Mouse (Mus musculus) liver, embryonic 16.5 days (tissue): Measurements from ENCODE around the gene Atp6v0d1. TPM values are rescaled to one million over a fixed set of nuclear protein-coding genes. Genes with fewer than 3 reads are reported as not detected.
A peak's percentile ranks its signal among the peaks of the same experiment; 100 is the strongest.

Source experiments
- ATAC-seq: fragments of 200-750 bp; cut with Nextera tagmentation; 2 replicates; pipeline ENCODE4 v1.8.0; 2017; ENCODE audit warnings: low read depth, mild to moderate bottlenecking, moderate number of reproducible peaks, moderate library complexity
- H3K27ac ChIP-seq: fragments of 300-500 bp; sonication (generic); 2 replicates; pipeline ENCODE4 v1.5.1; 2014; ENCODE audit warnings: mild to moderate bottlenecking, low read length
- H3K27me3 ChIP-seq: fragments of 300-500 bp; sonication (generic); 2 replicates; pipeline ENCODE4 v1.6.1; 2014; ENCODE audit warnings: low read depth, low read length, mixed read lengths; ENCODE audit not compliant: control insufficient read depth, insufficient read depth
- H3K36me3 ChIP-seq: fragments of 300-500 bp; sonication (generic); 2 replicates; pipeline ENCODE4 v1.6.1; 2014; ENCODE audit warnings: mild to moderate bottlenecking; ENCODE audit not compliant: control insufficient read depth, insufficient read depth
- H3K4me1 ChIP-seq: fragments of 300-500 bp; sonication (generic); 2 replicates; pipeline ENCODE4 v1.6.1; 2014; ENCODE audit warnings: low read depth, low read length, mixed read lengths; ENCODE audit not compliant: control insufficient read depth
- H3K4me2 ChIP-seq: fragments of 300-500 bp; sonication (generic); 2 replicates; pipeline ENCODE4 v1.6.1; 2014; ENCODE audit warnings: low read depth, low read length, mixed read lengths
- H3K4me3 ChIP-seq: fragments of 300-500 bp; sonication (generic); 2 replicates; pipeline ENCODE4 v1.5.1; 2014; ENCODE audit warnings: low read depth, mild to moderate bottlenecking, low read length
- H3K9ac ChIP-seq: fragments of 300-500 bp; sonication (generic); 2 replicates; pipeline ENCODE4 v1.6.1; 2014; ENCODE audit warnings: low read depth, low read length
- H3K9me3 ChIP-seq: fragments of 300-500 bp; sonication (generic); replicated peaks from 2 replicates; pipeline ENCODE4 v1.6.1; 2016; ENCODE audit warnings: low read length; ENCODE audit not compliant: control insufficient read depth
- WGBS: fragments of 180-500 bp; shearing (Covaris S2); extraction: QIAGEN DNeasy Blood & Tissue Kit; methylation state at CpG from one replicate; pipeline ENCODE4 v1.1.7; 2014; ENCODE audit not compliant: insufficient replicate concordance; 5-methylcytosine and 5-hydroxymethylcytosine counted together
- polyA plus RNA-seq: library from polyadenylated mRNA; unstranded; fragments of >200 nt; fragmentation: Nextera tagmentation; extraction: Ambion mirVana; gene quantifications from 2 replicates; pipeline ENCODE4 v1.2.1, GENCODE M21; 2015

Atp6v0d1 gene
- polyA plus RNA-seq = 51.0 and 54.0 TPM in 2 replicates

DNA sequence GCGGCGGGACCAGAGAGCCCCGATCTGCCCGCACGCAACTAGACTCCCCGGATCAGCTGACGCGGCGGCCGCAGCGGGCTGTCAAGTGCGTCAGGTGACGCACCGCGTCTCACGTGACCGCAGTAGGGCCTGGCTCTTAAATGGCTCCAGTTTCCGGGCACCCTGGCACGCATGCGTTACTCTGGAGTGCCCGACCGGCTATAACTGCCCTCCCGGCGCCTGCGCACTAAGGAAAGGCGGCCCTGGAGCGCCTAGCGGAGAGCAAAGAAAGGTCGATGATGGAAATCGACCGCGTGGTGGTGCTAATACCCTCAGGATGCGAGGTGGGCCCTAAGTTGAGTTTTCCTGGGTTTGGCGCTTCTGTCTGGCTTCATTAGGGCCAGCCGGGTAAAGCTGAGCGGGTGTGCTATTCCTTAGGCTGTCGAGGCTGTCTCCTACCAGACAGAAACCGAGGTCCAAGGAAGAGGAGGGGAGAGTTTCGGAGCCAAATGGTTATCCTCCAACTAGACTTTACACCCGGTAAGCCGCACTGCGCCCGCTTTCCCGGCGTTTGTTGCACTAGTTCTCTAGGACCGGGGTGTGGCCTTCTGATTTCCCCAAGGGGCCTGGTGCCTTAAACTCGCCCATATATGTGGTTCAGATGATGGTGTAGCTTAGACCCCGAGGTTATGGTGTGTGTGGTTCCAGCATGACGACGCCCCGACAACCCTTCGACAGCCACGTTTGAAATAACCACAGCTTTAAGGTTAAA is at the start of gene Atp6v0d1:
Gene Atp6v0d1, minus strand, starts transcription at position 96 of the 751 bp plus-strand sequence.
- 2% methylated on average over 53 of the region's 53 CpGs for WGBS
- Histone ChIP-seq H3K4me3 (peak within 1 kb of the TSS; percentile 94), H3K9ac (peak within 1 kb of the TSS; percentile 97), H3K27me3 (no peaks in the 10 kb centered on the region), H3K4me1 (peaks cover 22% of the 10 kb centered on the region), H3K4me2 (peak within 1 kb of the TSS; percentile 94), H3K9me3 (no peaks in the 10 kb centered on the region), H3K36me3 (no peaks in the 10 kb centered on the region), H3K27ac (peak within 1 kb of the TSS; percentile 89)
- peak; percentile 99 for ATAC-seq

DNA sequence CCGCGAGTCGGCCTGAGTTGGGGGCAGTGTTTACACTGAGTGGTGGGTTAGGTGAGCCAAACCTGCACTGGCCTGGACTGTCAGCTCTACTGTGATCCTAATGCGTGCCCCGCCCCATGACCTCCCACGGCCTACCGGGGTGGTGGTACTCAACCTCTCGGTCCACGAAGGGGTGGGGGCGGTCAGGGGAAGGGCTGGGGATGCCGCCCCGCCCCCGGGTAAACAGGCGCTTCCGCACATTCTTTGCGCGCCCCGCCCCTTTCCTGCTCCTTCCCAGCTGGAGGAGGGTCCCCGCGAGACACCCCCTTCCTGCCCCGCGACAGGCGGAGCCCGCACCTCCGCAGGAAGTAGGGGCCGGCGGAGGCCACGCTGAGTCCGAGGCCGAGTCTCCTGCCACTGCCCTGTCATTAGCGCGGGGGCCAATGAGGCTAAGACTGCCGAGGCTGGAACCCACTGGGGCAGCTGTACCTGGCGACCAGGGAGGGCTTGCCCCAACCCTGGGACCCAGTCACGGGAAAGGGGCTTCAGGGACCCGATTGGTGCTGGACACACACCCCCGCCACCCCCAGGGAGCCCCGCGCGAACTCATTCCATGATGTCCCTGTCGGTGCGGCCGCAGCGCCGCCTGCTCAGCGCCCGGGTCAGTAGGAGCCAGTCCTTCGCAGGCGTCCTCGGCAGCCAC is 48.1 kb upstream of the Atp6v0d1 start:
- Histone ChIP-seq H3K9ac (peak overlapping the region; percentile 29; the same call in 1 of the 2 replicates), H3K9me3 (no peaks in the 10 kb centered on the region), H3K27me3 (peaks cover 8% of the 10 kb centered on the region), H3K4me2 (peak overlapping the region; percentile 67), H3K27ac (no peak overlapping the region), H3K4me1 (peaks cover 37% of the 10 kb centered on the region), H3K4me3 (peak overlapping the region; percentile 48), H3K36me3 (peaks cover 4% of the 10 kb centered on the region)
- WGBS = 18% methylated on average over 50 of the region's 50 CpGs
- ATAC-seq = peak; percentile 20; the same call in 1 of the 2 replicates

DNA sequence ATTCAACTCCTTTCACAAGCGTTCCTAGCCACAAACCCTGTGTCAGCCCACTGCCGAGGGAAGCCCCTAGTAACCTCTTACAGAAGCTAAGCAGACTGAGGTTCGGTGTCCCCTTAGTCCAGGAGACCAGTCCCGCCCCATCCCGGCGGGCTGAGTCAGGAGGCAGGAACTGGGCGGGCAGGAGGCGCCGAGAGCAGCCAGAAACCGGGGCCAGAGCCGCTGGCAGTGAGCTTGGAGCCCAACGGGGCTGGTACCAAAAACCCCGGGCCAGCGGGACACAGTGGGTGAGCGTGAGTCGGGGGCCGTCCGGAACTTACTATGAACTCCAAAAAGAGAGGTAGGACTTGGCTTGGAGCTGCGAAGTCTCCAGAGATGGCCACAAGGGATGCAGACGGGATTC is 47.2 kb upstream of the Atp6v0d1 start:
- 4% methylated on average over 20 of the region's 20 CpGs for WGBS

DNA sequence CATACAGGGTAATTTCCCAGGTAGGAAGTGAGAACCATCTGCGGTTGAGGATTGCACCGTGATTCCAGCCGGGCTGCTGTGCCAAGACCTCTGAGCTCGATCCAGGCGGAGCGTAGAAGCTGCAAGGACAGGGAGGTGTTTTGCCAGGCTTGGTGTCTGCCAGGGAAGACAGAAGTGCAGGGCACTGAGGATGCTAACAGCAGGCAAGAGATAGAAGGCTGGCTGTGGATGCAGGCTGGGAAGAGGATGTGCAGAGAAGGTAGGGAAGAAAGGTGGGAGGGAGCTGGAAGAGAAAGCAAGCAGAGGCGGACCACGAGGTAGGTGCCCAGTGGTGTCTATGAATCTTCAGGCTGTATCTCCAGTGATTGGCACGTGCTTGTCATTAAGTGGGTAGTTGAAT is 46.0 kb upstream of the Atp6v0d1 start:
- H3K4me2 ChIP-seq = no peak overlapping the region
- H3K9me3 ChIP-seq = no peaks in the 10 kb centered on the region
- H3K4me3 ChIP-seq = no peak overlapping the region
- peaks cover 57% of the 10 kb centered on the region for H3K4me1 ChIP-seq
- no peak overlapping the region for H3K9ac ChIP-seq
- no peak overlapping the region for H3K27ac ChIP-seq
- peaks cover 8% of the 10 kb centered on the region for H3K27me3 ChIP-seq
- H3K36me3 ChIP-seq = no peaks in the 10 kb centered on the region; the same call in 1 of the 2 replicates
- WGBS = 81% methylated on average over 9 of the region's 9 CpGs
- no peak for ATAC-seq

More for the DNA sequence above, 47.2 kb upstream of the Atp6v0d1 start:
- Histone ChIP-seq H3K4me2 (peak overlapping the region; percentile 67), H3K9me3 (no peaks in the 10 kb centered on the region), H3K27me3 (peaks cover 8% of the 10 kb centered on the region), H3K27ac (no peak overlapping the region), H3K9ac (no peak overlapping the region), H3K36me3 (peaks cover 4% of the 10 kb centered on the region), H3K4me3 (peak overlapping the region; percentile 22), H3K4me1 (peaks cover 45% of the 10 kb centered on the region)
- ATAC-seq = no peak

DNA sequence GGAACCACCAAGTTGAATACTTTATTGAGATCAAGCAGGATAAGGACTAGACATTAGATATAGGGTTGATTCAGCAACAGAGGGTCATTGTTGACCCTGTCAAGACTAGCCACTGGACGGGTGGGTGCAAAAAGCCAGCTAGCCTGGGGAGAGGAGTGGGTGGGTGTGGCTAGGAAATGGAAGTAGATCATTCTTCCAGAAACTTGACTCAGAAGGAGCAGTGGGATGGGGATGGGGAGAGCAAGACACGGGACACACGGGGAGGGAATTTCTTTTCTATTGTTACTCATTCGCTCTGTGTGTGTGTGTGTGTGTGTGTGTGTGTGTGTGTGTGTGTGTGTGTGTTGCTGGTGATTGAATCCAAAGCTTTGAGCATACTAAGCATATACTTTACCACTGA is 43.9 kb upstream of the Atp6v0d1 start:
- H3K4me2 ChIP-seq = peak overlapping the region; percentile 18
- H3K4me3 ChIP-seq = no peak overlapping the region
- H3K4me1 ChIP-seq = peaks cover 76% of the 10 kb centered on the region
- no peaks in the 10 kb centered on the region for H3K36me3 ChIP-seq
- H3K9ac ChIP-seq = no peak overlapping the region
- WGBS = 12% methylated on average over 4 of the region's 4 CpGs
- ATAC-seq = no peak
- H3K9me3 ChIP-seq = no peaks in the 10 kb centered on the region
- H3K27ac ChIP-seq = peak overlapping the region; percentile 63
- peaks cover 8% of the 10 kb centered on the region for H3K27me3 ChIP-seq

DNA sequence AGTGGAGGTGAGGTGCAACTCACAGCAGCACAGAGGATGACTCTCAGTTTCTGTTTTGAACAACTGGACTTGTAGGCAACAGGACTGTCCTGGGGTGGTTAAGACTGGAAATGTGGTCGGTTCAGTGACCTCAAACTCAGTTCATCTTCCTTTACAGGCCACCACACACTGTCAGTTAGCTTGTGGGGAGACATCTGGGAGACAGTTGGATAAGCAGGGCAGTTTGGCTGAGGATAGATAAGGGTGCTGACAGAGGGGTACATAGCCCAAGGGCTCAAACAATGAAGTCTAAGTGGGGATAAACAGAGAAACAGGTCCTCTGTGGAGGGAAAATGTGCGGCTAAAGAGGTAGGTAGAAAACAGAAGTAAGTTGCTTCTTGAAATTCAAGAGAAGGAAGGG is 43.5 kb upstream of the Atp6v0d1 start:
- H3K36me3 ChIP-seq = no peaks in the 10 kb centered on the region
- no peaks in the 10 kb centered on the region for H3K9me3 ChIP-seq
- no peak overlapping the region for H3K9ac ChIP-seq
- 15% methylated on average over 2 of the region's 2 CpGs for WGBS
- H3K4me2 ChIP-seq = peak overlapping the region; percentile 18
- peak overlapping the region; percentile 63 for H3K27ac ChIP-seq
- ATAC-seq = peak; percentile 36
- H3K4me3 ChIP-seq = no peak overlapping the region
- peaks cover 8% of the 10 kb centered on the region for H3K27me3 ChIP-seq
- peaks cover 80% of the 10 kb centered on the region for H3K4me1 ChIP-seq

DNA sequence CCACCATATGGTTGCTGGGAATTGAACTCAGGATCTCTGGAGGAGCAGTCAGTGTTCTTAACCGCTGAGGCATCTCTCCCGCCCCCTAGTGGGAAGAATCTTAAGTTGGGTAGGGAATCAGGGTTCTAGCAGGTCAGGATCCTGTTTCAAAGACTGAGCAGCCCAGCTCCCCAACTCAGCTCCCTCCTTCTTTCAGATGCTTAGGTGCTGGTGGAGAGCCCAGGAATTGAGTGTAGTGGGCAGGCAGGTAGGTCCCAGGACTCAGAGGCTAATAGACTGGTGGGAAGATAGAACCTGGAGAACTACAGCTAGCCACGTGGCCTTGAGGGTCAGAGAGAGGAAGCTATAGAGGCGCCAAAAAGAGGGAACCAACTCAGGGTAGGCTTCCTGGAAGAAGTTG is 41.8 kb upstream of the Atp6v0d1 start:
- WGBS = 16% methylated on average over 4 of the region's 4 CpGs
- no peak for ATAC-seq
- no peaks in the 10 kb centered on the region for H3K9me3 ChIP-seq
- 0 out of 2 replicates have a peak overlapping the region, but pooled peaks have one; percentile 97 for H3K4me2 ChIP-seq
- H3K4me1 ChIP-seq = peaks cover 72% of the 10 kb centered on the region
- no peaks in the 10 kb centered on the region; the same call in 1 of the 2 replicates for H3K27me3 ChIP-seq
- no peak overlapping the region for H3K4me3 ChIP-seq
- H3K27ac ChIP-seq = no peak overlapping the region
- H3K9ac ChIP-seq = no peak overlapping the region
- H3K36me3 ChIP-seq = no peaks in the 10 kb centered on the region

DNA sequence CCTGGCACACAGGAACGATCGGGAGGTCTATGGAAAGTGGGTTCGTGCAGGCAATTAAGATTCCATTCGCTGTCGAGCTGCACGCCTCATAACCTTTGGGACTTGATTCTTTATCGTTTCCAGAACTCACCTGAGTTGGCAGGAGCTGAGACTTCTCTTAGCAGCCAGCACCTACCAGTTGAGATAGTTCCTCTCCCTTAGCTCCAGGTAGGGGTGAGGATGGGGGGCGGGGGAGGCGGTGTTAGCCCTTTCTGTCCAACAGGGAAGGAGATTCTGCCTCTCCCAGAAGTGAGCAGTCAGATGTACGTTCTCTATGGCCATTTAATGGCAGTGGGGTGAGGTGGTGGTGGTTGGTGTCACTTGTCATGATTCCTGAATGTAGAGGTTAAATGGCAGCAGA is 41.2 kb upstream of the Atp6v0d1 start:
- Histone ChIP-seq H3K27ac (peak overlapping the region; percentile 72), H3K27me3 (no peaks in the 10 kb centered on the region; the same call in 1 of the 2 replicates), H3K9ac (peak overlapping the region; percentile 82), H3K4me2 (peak overlapping the region; percentile 97), H3K9me3 (no peaks in the 10 kb centered on the region), H3K4me1 (peaks cover 72% of the 10 kb centered on the region), H3K36me3 (no peaks in the 10 kb centered on the region), H3K4me3 (peak overlapping the region; percentile 72)
- WGBS = 5% methylated on average over 10 of the region's 10 CpGs
- no peak for ATAC-seq
